Comparison of ENCODE assay signal across 9 mouse cellular contexts in genomic region chr4:140249011-140249744, GRCm38 (mm10). TPM values are rescaled to one million over a fixed set of nuclear protein-coding genes. Genes with fewer than 3 reads are reported as not detected.
DNase-seq lines count a peak whose midpoint lies in the region; ATAC-seq lines count a peak whose summit lies in the region.
"Had no signal": no experiment of that assay in that cellular context is flagged by ENCODE, and none has a peak within 500 bp of the region (broad histone marks: within the 10 kb centered on the region; RNA-seq: fewer than 3 reads in every experiment).

No protein-coding gene starts in this region.

- peak overlapping the region; percentile 18 for H3K4me2 ChIP-seq in forebrain, embryonic 16.5 days (ENCODE audit: low read length)

- 3% methylated on average over 22 of the region's 22 CpGs for WGBS in forebrain, embryonic 16.5 days
- WGBS in midbrain, embryonic 10.5 days: 6% methylated on average over 22 of the region's 22 CpGs

- peaks cover 28% of the 10 kb centered on the region for H3K4me1 ChIP-seq in forebrain, embryonic 16.5 days (replicated peaks; ENCODE audit: control insufficient read depth, insufficient read depth, low read length)
- peaks cover 52% of the 10 kb centered on the region for H3K4me1 ChIP-seq in midbrain, embryonic 10.5 days

- DNase-seq in right cerebral cortex, postnatal 25 days: peak; percentile 47
- no peak for DNase-seq in right cerebral cortex, postnatal 4 days
- DNase-seq in cerebellum, adult 18-20 months: peak; percentile 86 to 91
- peak; percentile 53 to 63 for DNase-seq in layer of hippocampus, postnatal 10 days (ENCODE audit: low spot score in 2 of 2)
- DNase-seq in midbrain, embryonic 10.5 days (ENCODE audit: low spot score): peak; percentile 45
- no peak for DNase-seq in gastrocnemius, postnatal 10 days

- ATAC-seq in forebrain, embryonic 16.5 days: peak; percentile 26
- no peak for ATAC-seq in activated CD4-positive, CD25-positive, alpha-beta regulatory T cell, adult 4 months

- H3K27me3 ChIP-seq in forebrain, embryonic 16.5 days (replicated peaks; ENCODE audit: control insufficient read depth, insufficient read depth, low read length): peaks cover 12% of the 10 kb centered on the region; the same call in 1 of the 2 replicates
- H3K27me3 ChIP-seq in midbrain, embryonic 10.5 days (ENCODE audit: low read depth, poor library complexity, severe bottlenecking): peaks cover 82% of the 10 kb centered on the region

- H3K9me3 ChIP-seq in forebrain, embryonic 16.5 days (ENCODE audit: control insufficient read depth, low read length): no peaks in the 10 kb centered on the region
- no peaks in the 10 kb centered on the region for H3K9me3 ChIP-seq in midbrain, embryonic 10.5 days (replicated peaks)

- no peak overlapping the region for H3K4me3 ChIP-seq in forebrain, embryonic 16.5 days (replicated peaks; ENCODE audit: low read length)
- no peak overlapping the region for H3K4me3 ChIP-seq in midbrain, embryonic 10.5 days

- no peak overlapping the region for H3K27ac ChIP-seq in forebrain, embryonic 16.5 days (ENCODE audit: low read length)
- no peak overlapping the region for H3K27ac ChIP-seq in midbrain, embryonic 10.5 days (replicated peaks)

- H3K36me3 ChIP-seq in forebrain, embryonic 16.5 days (ENCODE audit: control insufficient read depth, insufficient read depth): no peaks in the 10 kb centered on the region
- no peaks in the 10 kb centered on the region for H3K36me3 ChIP-seq in midbrain, embryonic 10.5 days

- no peak overlapping the region for H3K9ac ChIP-seq in forebrain, embryonic 16.5 days (replicated peaks; ENCODE audit: low read depth, low read length)

RNA-seq across cellular contexts. Expression of gene Igsf21, which starts 2.6 kb away (rescaled TPM):
- 46.8 and 50.9 TPM in 2 replicates for polyA plus RNA-seq in forebrain, embryonic 16.5 days (2015; fragmentation: Nextera tagmentation; extraction: Ambion mirVana)
- 10 to 100 TPM; 96.1 to 97.0 TPM for total RNA-seq in layer of hippocampus, postnatal 10 days (2021)
- polyA plus RNA-seq in midbrain, embryonic 10.5 days (2016; fragmentation: Nextera tagmentation; extraction: Ambion mirVana): 9.5 and 19.8 TPM in 2 replicates
- polyA plus RNA-seq in activated CD4-positive, CD25-positive, alpha-beta regulatory T cell, adult 4 months (2017; shearing (Covaris generic)): not detected
- under 1 TPM; 0.12 to 0.29 TPM for total RNA-seq in gastrocnemius, postnatal 10 days (2021)
- total RNA-seq: neutrophil, adult 5-6 weeks had no signal

Comparison
In these comparisons a context has a peak if more than half of its experiments do, and no peak if none do; other contexts are left out.
1. DNase-seq: peak in right cerebral cortex, postnatal 25 days (single experiment), cerebellum, adult 18-20 months (2 of 2), layer of hippocampus, postnatal 10 days (2 of 2) and midbrain, embryonic 10.5 days (single experiment); none in right cerebral cortex, postnatal 4 days (single experiment) and gastrocnemius, postnatal 10 days (single experiment).
2. RNA of gene Igsf21, which starts 2.6 kb away (polyA plus RNA-seq): 46.8 to 50.9 TPM in forebrain, embryonic 16.5 days and 9.5 to 19.8 TPM in midbrain, embryonic 10.5 days; not detected in activated CD4-positive, CD25-positive, alpha-beta regulatory T cell, adult 4 months; every median in the first group is over 10 times any median in the second.